Mouse (Mus musculus) limb, embryonic 15.5 days (tissue): ENCODE measurements around the gene Sntg2. TPM values are rescaled to one million over a fixed set of nuclear protein-coding genes. Genes with fewer than 3 reads are reported as not detected.

Experiments
- ATAC-seq: fragments of 200-750 bp; cut with Nextera tagmentation; 2 replicates; pipeline ENCODE4 v1.8.0; 2017; ENCODE audit warnings: low read depth, moderate TSS enrichment; ENCODE audit not compliant: insufficient number of reproducible peaks, low FRiP score, low TSS enrichment
- H3K27ac ChIP-seq: fragments of 300-500 bp; sonication (generic); 2 replicates; pipeline ENCODE4 v1.5.1; 2015; ENCODE audit warnings: moderate library complexity, mild to moderate bottlenecking, inconsistent platforms
- H3K27me3 ChIP-seq: fragments of 300-500 bp; sonication (generic); 2 replicates; pipeline ENCODE4 v1.6.1; 2015; ENCODE audit warnings: inconsistent platforms
- H3K36me3 ChIP-seq: fragments of 300-500 bp; sonication (generic); 2 replicates; pipeline ENCODE4 v1.6.1; 2015; ENCODE audit warnings: inconsistent platforms
- H3K4me1 ChIP-seq: fragments of 300-500 bp; sonication (generic); 2 replicates; pipeline ENCODE4 v1.6.1; 2015; ENCODE audit warnings: inconsistent platforms
- H3K4me2 ChIP-seq: fragments of 300-500 bp; sonication (generic); 2 replicates; pipeline ENCODE4 v1.6.1; 2015; ENCODE audit warnings: mild to moderate bottlenecking, inconsistent platforms
- H3K4me3 ChIP-seq: fragments of 300-500 bp; sonication (generic); 2 replicates; pipeline ENCODE4 v1.5.1; 2015; ENCODE audit warnings: mild to moderate bottlenecking, inconsistent platforms
- H3K9ac ChIP-seq: fragments of 300-500 bp; sonication (generic); 2 replicates; pipeline ENCODE4 v1.6.1; 2015; ENCODE audit warnings: inconsistent platforms
- H3K9me3 ChIP-seq: fragments of 300-500 bp; sonication (generic); 2 replicates; pipeline ENCODE4 v1.6.1; 2016; ENCODE audit warnings: inconsistent platforms
- WGBS: fragments of 180-500 bp; shearing (Covaris S2); methylation state at CpG from one replicate; pipeline ENCODE4 v1.1.7; 2015; 5-methylcytosine and 5-hydroxymethylcytosine counted together
- polyA plus RNA-seq: library from polyadenylated mRNA; unstranded; fragments of >200 nt; fragmentation: Nextera tagmentation; extraction: Ambion mirVana; gene quantifications from 2 replicates; pipeline ENCODE4 v1.2.1, GENCODE M21; 2015

The Sntg2 gene
- polyA plus RNA-seq, 1 experiment from 2014 or later: 0.99 TPM

DNA sequence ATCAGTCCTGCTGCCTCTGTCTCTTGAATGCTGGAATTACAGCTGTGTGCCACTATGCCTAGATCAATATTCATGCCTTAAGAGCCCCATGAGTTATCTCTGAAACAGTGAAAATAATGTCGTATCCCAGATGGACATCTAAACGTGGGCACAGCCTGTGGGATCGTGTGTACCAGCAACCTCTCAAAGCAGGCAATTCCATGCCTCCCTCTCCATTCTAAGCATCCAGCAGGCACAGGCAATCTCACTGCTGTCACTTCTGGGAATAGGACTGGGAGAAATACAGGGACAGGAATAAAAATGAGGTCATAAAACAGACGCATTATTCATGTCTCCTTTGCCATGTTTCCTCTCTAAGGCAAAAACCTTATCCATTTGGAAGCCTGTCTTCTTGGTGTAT is 25.9 kb downstream of the Sntg2 start:
- Histone ChIP-seq H3K27ac (no peak overlapping the region), H3K36me3 (no peaks in the 10 kb centered on the region), H3K4me3 (no peak overlapping the region), H3K27me3 (no peaks in the 10 kb centered on the region), H3K9me3 (no peaks in the 10 kb centered on the region), H3K4me1 (no peaks in the 10 kb centered on the region), H3K4me2 (no peak overlapping the region), H3K9ac (no peak overlapping the region)
- ATAC-seq: no peak
- WGBS: 83% methylated on average over 4 of the region's 4 CpGs

DNA sequence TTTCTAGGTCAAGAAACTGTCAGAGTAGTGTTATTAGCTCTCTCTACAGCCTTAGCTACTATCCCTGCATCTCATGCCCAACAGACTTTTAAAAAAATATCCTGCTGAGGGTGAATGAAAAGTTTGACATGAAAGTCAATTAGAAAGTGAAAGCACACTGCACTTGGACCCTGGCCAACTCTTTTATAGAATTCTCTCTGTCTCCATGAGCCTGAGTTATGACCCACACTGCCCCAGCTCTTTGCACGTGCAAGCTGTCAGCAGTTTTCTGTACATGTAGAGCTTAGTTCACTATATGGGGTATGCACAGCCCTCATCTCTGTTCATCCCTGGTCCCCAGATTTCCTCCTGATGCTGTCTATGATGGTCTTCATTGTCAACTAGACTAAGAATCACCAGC is 28.4 kb downstream of the Sntg2 start:
- ATAC-seq: no peak
- Histone ChIP-seq H3K9me3 (no peaks in the 10 kb centered on the region), H3K4me1 (no peaks in the 10 kb centered on the region), H3K4me3 (no peak overlapping the region), H3K36me3 (no peaks in the 10 kb centered on the region), H3K9ac (no peak overlapping the region), H3K4me2 (no peak overlapping the region), H3K27ac (no peak overlapping the region), H3K27me3 (no peaks in the 10 kb centered on the region)
- WGBS: 3% methylated on average over 1 of the region's 1 CpGs

DNA sequence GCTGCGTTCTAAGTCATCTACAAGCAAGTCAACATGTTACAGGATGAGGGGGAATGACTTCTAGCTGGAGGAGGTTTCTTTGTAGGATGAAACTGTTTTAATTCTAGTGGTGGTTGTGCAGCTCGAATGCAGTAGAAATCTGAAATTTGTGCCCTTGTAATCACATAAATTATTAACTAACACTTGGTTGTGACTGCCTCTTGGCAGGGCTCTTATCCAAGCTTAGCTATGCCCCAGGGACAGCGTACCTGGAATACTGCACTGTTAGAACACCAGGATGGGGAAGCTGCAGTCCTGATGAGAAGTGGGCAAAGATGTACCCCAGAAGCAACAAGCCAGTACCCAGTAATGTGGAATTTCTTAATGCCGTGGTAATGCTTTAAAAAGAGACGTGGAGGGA is 36.9 kb downstream of the Sntg2 start:
- 80% methylated on average over 5 of the region's 5 CpGs for WGBS
- ATAC-seq: no peak
- Histone ChIP-seq H3K9me3 (no peaks in the 10 kb centered on the region), H3K27me3 (no peaks in the 10 kb centered on the region), H3K27ac (no peak overlapping the region), H3K36me3 (no peaks in the 10 kb centered on the region), H3K4me2 (no peak overlapping the region), H3K4me3 (no peak overlapping the region), H3K4me1 (no peaks in the 10 kb centered on the region), H3K9ac (no peak overlapping the region)

DNA sequence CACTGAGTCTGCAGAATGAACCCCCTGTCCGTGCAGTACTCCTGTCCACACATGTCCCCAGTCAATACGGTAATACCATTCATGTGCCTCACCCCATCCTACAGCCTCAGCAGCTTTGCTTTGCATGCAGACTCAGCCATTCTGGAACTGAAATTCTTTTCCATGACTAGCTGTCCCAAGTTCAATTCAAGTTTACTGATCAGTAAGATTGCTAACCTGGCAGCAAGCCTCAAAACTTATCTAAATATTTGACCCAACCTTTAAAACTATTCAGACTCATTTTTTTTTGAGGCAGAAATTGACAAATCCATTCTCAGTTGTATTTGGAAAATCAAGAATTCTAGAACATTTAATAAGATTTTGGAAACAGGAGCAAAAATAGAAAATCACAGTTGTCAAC is 38.7 kb downstream of the Sntg2 start:
- no peaks in the 10 kb centered on the region for H3K9me3 ChIP-seq
- no peak for ATAC-seq
- H3K9ac ChIP-seq: no peak overlapping the region
- H3K4me3 ChIP-seq: no peak overlapping the region
- 84% methylated on average over 2 of the region's 2 CpGs for WGBS
- no peak overlapping the region for H3K4me2 ChIP-seq
- no peak overlapping the region for H3K27ac ChIP-seq
- no peaks in the 10 kb centered on the region for H3K27me3 ChIP-seq
- H3K4me1 ChIP-seq: no peaks in the 10 kb centered on the region
- H3K36me3 ChIP-seq: no peaks in the 10 kb centered on the region

DNA sequence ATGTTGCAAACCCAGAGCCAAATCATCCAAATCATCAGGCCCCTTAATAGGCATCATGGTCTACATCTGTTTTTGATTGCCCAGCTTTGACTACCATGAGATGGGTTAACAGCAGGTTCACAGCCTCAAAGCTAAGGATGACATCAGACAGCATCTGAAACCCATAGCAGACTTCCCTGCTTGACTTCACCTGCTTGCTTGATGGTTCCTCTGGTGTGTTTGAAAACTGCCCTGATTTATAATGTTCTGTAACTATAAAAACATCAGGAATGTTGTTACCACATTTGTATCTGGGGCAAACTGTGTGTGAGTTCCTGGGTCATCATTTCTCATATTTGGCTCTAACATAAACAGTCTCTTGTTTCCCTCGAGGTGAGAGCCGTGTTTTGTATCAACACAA is 55.2 kb downstream of the Sntg2 start:
- WGBS: 16% methylated on average over 2 of the region's 2 CpGs
- H3K9ac ChIP-seq: no peak overlapping the region
- no peak overlapping the region for H3K4me2 ChIP-seq
- ATAC-seq: no peak
- H3K4me3 ChIP-seq: no peak overlapping the region
- no peaks in the 10 kb centered on the region for H3K9me3 ChIP-seq
- no peaks in the 10 kb centered on the region for H3K36me3 ChIP-seq
- H3K27me3 ChIP-seq: no peaks in the 10 kb centered on the region
- H3K27ac ChIP-seq: no peak overlapping the region
- no peaks in the 10 kb centered on the region for H3K4me1 ChIP-seq

DNA sequence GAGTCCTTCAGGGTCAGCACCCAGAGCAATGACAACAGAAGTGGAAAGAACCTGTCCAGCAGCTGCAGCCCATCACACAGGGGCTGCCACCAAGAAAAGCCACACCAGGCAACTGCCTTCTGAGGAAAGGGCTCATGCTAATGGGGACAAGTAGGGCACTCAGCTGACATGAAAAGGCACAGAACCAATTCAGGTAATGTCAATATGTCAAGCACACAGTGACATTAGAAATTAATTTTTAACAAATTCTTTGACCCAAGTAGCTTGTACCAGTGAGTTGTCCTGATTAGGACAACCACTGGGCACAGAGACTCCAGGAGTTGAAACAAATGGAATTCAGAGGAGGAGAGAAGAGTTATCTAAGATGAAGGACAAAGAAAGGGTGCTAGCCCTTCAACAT is 60.2 kb downstream of the Sntg2 start:
- ATAC-seq: no peak
- Histone ChIP-seq H3K4me2 (no peak overlapping the region), H3K9me3 (no peaks in the 10 kb centered on the region), H3K4me3 (no peak overlapping the region), H3K4me1 (no peaks in the 10 kb centered on the region), H3K9ac (no peak overlapping the region), H3K36me3 (no peaks in the 10 kb centered on the region), H3K27me3 (no peaks in the 10 kb centered on the region), H3K27ac (no peak overlapping the region)

DNA sequence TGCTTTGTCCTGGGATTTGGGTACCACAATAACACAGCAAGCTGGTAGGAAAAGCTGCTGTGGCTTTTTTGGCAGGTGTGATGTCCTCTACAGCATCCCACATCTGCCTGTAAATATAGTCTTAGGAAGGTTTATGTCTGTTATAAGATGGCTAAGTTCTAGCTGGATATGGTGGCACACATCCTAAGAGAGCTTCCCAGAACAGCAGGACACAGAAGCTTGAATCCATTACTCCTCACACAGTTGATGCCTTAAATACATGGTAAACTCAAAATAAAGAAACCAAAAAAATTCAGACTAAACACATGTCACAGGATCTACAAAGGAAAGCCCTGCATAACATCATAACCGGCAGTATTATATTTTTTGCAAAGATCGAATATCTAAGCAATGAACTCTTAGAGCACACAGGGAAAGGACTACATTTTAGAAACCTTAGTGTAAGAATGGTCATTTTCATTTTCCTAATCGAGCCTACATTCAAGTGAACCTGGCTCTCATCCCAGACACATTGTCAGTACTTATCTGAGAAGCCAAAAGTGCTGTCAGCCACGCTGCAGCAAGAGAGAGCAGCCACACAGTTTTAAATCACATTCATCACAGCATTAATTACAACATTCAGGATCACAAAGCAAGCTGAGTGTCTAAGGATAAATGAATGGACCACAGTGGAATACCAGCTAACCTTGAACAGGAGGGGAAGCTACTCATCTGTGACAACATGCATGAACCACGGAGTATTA is 64.8 kb downstream of the Sntg2 start:
- Histone ChIP-seq H3K27me3 (no peaks in the 10 kb centered on the region), H3K9me3 (no peaks in the 10 kb centered on the region), H3K4me1 (no peaks in the 10 kb centered on the region), H3K4me2 (no peak overlapping the region), H3K4me3 (no peak overlapping the region), H3K9ac (no peak overlapping the region), H3K27ac (no peak overlapping the region), H3K36me3 (no peaks in the 10 kb centered on the region)
- no peak for ATAC-seq
- WGBS: 57% methylated on average over 5 of the region's 5 CpGs

DNA sequence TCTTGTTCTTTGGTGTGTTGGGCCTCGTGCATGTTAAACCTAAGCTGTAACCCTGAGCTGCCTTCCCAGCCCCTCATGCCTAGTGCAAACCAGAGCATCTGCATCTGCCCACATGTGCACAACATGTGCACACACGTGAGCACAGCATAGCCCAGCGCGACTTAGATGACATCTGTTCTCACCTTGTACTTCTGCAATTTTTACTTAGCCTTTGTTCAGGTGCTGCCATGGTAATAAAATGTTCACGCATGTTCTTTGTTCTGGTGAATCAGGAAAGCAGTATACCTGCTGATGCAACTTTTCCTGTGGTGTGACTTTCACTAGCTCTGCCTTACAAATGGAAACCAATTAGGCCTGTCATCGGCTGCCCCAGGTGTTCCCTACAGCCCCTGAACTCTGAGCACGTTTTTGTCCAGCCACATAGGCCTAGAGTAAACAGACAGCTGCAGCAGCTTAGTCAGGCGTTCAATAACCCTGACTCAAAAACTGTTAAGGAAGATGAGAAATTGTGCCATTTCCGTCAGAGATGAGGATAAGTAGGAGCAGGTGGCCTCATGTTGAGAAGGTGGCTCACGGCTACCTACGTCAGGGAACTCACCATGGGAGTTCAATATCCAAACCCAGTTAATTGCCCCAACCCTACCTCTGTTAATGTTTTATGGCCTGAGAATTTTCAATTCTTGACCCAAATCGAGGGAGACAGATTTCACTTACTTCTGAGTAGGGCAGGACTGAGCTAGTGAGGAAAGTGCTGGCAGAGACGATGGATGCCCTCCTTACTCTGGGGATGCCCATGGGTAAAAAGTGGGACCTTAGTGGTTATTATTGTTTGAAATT is 80.2 kb downstream of the Sntg2 start:
- ATAC-seq: no peak
- WGBS: 35% methylated on average over 13 of the region's 13 CpGs
- no peaks in the 10 kb centered on the region for H3K36me3 ChIP-seq

DNA sequence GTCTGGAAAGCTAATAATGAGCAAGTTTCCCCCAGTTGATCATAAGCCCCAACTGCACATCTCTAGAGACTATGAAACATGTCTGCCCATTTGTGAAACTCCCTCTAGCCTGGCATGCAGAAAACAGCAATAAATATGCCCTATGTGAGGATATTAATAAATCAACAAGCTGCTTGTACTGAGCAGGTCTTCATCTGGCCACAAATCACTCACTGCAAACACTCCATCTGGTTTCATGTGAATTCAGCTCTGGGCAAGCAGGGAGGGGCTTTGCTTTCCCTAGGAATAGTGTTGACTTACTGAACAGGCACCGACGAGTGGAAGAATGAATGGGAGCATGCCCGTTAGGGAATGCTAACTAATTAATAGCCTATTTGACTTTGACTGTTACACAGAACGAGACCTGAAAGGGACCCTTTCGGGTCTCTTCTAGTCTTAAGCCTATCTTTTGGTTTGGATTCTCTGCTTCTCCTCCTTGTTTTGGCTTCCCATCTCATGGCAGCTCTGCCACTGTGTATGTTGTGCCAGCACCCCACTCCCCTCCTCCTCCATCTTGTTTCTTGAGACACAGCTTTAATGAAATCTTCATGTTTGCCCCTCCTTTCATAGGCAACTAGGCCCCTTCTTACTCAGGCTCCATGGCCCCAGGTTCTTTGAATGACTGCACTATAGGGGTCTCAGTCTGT is 86.1 kb downstream of the Sntg2 start:
- no peaks in the 10 kb centered on the region for H3K4me1 ChIP-seq
- H3K9me3 ChIP-seq: no peaks in the 10 kb centered on the region
- ATAC-seq: no peak
- no peaks in the 10 kb centered on the region for H3K36me3 ChIP-seq
- no peak overlapping the region for H3K4me2 ChIP-seq
- H3K9ac ChIP-seq: no peak overlapping the region
- no peaks in the 10 kb centered on the region for H3K27me3 ChIP-seq
- H3K4me3 ChIP-seq: no peak overlapping the region
- WGBS: 24% methylated on average over 5 of the region's 5 CpGs
- no peak overlapping the region for H3K27ac ChIP-seq

More for the DNA sequence above, 80.2 kb downstream of the Sntg2 start:
- Histone ChIP-seq H3K9ac (no peak overlapping the region), H3K27ac (no peak overlapping the region), H3K27me3 (no peaks in the 10 kb centered on the region), H3K4me2 (no peak overlapping the region), H3K4me1 (no peaks in the 10 kb centered on the region), H3K9me3 (no peaks in the 10 kb centered on the region), H3K4me3 (no peak overlapping the region)

DNA sequence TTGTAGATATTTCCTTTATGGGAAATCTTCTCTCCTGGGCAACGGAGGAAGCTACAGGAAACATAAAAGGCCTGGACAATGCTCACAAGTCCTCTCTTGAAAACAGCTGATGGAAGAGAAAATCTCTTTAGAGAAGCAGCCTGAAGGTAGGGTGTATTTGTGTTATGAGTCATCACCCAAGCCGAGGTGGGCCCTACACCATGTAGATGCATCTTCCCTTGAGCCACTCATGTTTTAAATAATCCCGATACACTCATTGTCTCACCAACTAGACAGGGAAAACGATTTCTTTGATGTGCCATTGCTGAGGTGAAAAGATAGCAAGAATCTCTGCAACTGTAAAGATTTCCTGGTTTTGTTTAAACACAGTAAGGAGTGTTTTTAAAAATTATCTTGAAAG is 89.4 kb downstream of the Sntg2 start:
- no peak overlapping the region for H3K4me3 ChIP-seq
- H3K4me2 ChIP-seq: no peak overlapping the region
- no peaks in the 10 kb centered on the region for H3K4me1 ChIP-seq
- 65% methylated on average over 4 of the region's 4 CpGs for WGBS
- no peak overlapping the region for H3K9ac ChIP-seq
- no peak overlapping the region for H3K27ac ChIP-seq
- H3K27me3 ChIP-seq: no peaks in the 10 kb centered on the region
- no peaks in the 10 kb centered on the region for H3K36me3 ChIP-seq
- H3K9me3 ChIP-seq: no peaks in the 10 kb centered on the region
- no peak for ATAC-seq

DNA sequence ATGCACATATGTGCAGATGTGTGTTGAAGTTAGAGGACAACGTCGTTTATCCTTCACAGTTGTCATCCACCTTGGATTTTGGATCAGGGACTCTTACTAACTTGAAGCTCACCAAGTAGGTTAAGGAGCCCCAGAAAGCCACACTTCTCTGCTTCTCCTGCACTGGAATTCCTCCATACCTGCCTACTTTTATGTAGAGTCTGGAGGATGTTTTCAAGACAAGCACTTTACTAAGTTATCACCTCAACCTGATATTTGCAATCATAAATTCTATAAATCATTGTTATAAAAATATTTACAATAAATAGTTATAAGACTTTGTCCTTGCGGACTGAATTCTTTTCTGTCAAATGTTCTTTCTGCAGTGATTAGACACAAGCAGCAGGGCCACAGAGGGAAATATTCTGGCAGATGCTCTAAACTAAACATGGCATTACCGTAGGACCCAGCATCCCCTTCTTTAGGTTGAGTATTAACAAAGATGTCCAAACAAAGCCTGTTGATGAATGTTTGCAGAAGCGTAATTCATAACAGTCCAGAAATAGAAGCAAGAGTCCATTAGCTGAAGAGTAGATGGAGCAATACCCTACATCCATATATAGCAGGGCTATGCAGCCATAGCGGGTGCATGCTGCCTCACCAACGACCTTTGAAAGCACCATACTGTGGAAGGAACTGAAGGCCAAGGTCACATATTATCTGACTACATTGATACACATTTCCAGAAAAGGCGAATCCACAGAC is 100.8 kb downstream of the Sntg2 start:
- Histone ChIP-seq H3K36me3 (no peaks in the 10 kb centered on the region), H3K27me3 (no peaks in the 10 kb centered on the region), H3K9ac (no peak overlapping the region), H3K4me3 (no peak overlapping the region), H3K9me3 (no peaks in the 10 kb centered on the region), H3K4me2 (no peak overlapping the region), H3K4me1 (no peaks in the 10 kb centered on the region), H3K27ac (no peak overlapping the region)
- no peak for ATAC-seq
- 88% methylated on average over 8 of the region's 8 CpGs for WGBS
